Mouse (Mus musculus) embryonic facial prominence, embryonic 13.5 days (tissue): Measurements from ENCODE around the gene Pknox2. TPM values are rescaled to one million over a fixed set of nuclear protein-coding genes. Genes with fewer than 3 reads are reported as not detected.

ENCODE experiments used
- ATAC-seq: fragments of 200-750 bp; cut with Nextera tagmentation; 2 replicates; pipeline ENCODE4 v1.8.0; 2017; ENCODE audit warnings: low read depth; ENCODE audit not compliant: insufficient number of reproducible peaks, insufficient read depth, low FRiP score, low TSS enrichment
- H3K27ac ChIP-seq: fragments of 300-500 bp; sonication (generic); 2 replicates; pipeline ENCODE4 v1.5.1; 2015; ENCODE audit warnings: moderate library complexity, mild to moderate bottlenecking, inconsistent platforms
- H3K27me3 ChIP-seq: fragments of 300-500 bp; sonication (generic); 2 replicates; pipeline ENCODE4 v1.6.1; 2015; ENCODE audit warnings: mild to moderate bottlenecking, inconsistent platforms
- H3K36me3 ChIP-seq: fragments of 300-500 bp; sonication (generic); 2 replicates; pipeline ENCODE4 v1.6.1; 2015; ENCODE audit warnings: mild to moderate bottlenecking, inconsistent platforms
- H3K4me1 ChIP-seq: fragments of 300-500 bp; sonication (generic); 2 replicates; pipeline ENCODE4 v1.6.1; 2015; ENCODE audit warnings: inconsistent platforms
- H3K4me2 ChIP-seq: fragments of 300-500 bp; sonication (generic); 2 replicates; pipeline ENCODE4 v1.6.1; 2015; ENCODE audit warnings: moderate library complexity, mild to moderate bottlenecking, inconsistent platforms
- H3K4me3 ChIP-seq: fragments of 300-500 bp; sonication (generic); 2 replicates; pipeline ENCODE4 v1.5.1; 2015; ENCODE audit warnings: mild to moderate bottlenecking, inconsistent platforms
- H3K9ac ChIP-seq: fragments of 300-500 bp; sonication (generic); 2 replicates; pipeline ENCODE4 v1.6.1; 2015; ENCODE audit warnings: mild to moderate bottlenecking, inconsistent platforms
- H3K9me3 ChIP-seq: fragments of 300-500 bp; sonication (generic); 2 replicates; pipeline ENCODE4 v1.6.1; 2016; ENCODE audit warnings: inconsistent platforms
- WGBS: fragments of 180-500 bp; shearing (Covaris S2); methylation state at CpG from one replicate; pipeline ENCODE4 v1.1.7; 2015; ENCODE audit warnings: mixed read lengths; 5-methylcytosine and 5-hydroxymethylcytosine counted together
- polyA plus RNA-seq: library from polyadenylated mRNA; unstranded; fragments of >200 nt; fragmentation: Nextera tagmentation; extraction: Ambion mirVana; gene quantifications from 2 replicates; pipeline ENCODE4 v1.2.1, GENCODE M21; 2015

The Pknox2 gene
- polyA plus RNA-seq, 1 experiment from 2014 or later = 10.9 TPM

- no peaks in the 10 kb centered on the region for H3K9me3 ChIP-seq
- no peaks in the 10 kb centered on the region for H3K36me3 ChIP-seq
- no peaks in the 10 kb centered on the region for H3K27me3 ChIP-seq
- H3K4me1 ChIP-seq = peaks cover 15% of the 10 kb centered on the region
- peak overlapping the region; percentile 62 for H3K27ac ChIP-seq
- H3K4me2 ChIP-seq = no peak overlapping the region
- H3K9ac ChIP-seq = no peak overlapping the region
- no peak overlapping the region for H3K4me3 ChIP-seq
- ATAC-seq = no peak
- WGBS = 38% methylated on average over 11 of the region's 11 CpGs
Observed at GRCm38 (mm10) chr9:37101059-37101940, 45.9 kb downstream of the Pknox2 start.

DNA sequence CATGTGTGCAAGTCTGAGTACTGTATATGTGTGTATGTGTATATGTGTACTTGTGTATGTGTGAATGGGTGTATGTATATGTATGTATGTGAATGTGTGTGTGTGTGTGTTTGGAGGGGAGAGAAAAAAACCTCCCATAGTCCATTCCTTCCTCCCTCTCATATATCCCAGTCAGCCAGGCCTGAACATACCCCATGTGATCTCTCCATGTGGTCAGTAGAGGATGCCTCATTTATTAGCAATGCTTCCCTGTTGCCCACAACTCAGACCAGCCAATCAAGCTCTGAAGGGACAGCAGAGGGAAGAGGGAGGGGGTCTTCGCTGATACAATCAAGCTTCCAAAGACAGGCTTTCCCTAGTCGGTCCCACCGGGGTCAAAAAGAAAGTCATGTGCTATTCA, 47.6 kb downstream of the Pknox2 start:
- ATAC-seq = no peak
- H3K4me2 ChIP-seq = no peak overlapping the region
- WGBS = 55% methylated on average over 3 of the region's 3 CpGs
- no peak overlapping the region for H3K4me3 ChIP-seq
- H3K27ac ChIP-seq = no peak overlapping the region
- H3K9me3 ChIP-seq = no peaks in the 10 kb centered on the region
- no peak overlapping the region for H3K9ac ChIP-seq
- H3K27me3 ChIP-seq = no peaks in the 10 kb centered on the region
- H3K4me1 ChIP-seq = peaks cover 19% of the 10 kb centered on the region
- no peaks in the 10 kb centered on the region for H3K36me3 ChIP-seq

DNA sequence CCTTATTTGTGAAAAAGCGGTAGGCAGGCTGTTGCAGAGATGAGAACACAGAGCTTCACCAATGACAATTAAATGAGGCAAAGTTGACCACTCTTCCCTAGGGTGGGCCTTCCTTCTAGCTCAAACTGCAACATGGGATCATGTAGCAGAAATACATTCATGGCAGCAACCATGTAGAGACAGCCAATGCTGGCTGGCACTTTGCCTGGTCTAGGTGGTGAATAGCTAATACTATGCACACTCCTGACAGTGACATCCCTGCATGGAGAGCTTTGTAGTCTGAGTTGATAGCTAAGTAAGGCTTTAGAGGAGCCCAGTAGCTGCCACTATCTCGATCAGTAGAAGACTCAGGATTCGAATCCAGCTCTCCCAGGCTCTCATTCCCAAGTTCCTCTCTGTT, 48.6 kb downstream of the Pknox2 start:
- H3K4me1 ChIP-seq = peaks cover 29% of the 10 kb centered on the region
- no peak for ATAC-seq
- no peak overlapping the region for H3K4me3 ChIP-seq
- H3K9me3 ChIP-seq = no peaks in the 10 kb centered on the region
- no peak overlapping the region for H3K4me2 ChIP-seq
- H3K27me3 ChIP-seq = no peaks in the 10 kb centered on the region
- no peak overlapping the region for H3K9ac ChIP-seq
- no peak overlapping the region for H3K27ac ChIP-seq
- H3K36me3 ChIP-seq = no peaks in the 10 kb centered on the region
- 91% methylated on average over 3 of the region's 3 CpGs for WGBS

- H3K27ac ChIP-seq = no peak overlapping the region
- H3K4me1 ChIP-seq = peaks cover 38% of the 10 kb centered on the region
- H3K27me3 ChIP-seq = no peaks in the 10 kb centered on the region
- H3K36me3 ChIP-seq = no peaks in the 10 kb centered on the region
- ATAC-seq = no peak
- no peak overlapping the region for H3K9ac ChIP-seq
- no peaks in the 10 kb centered on the region for H3K9me3 ChIP-seq
- H3K4me3 ChIP-seq = no peak overlapping the region
- 35% methylated on average over 11 of the region's 11 CpGs for WGBS
- no peak overlapping the region for H3K4me2 ChIP-seq
Observed at GRCm38 (mm10) chr9:37094230-37094990, 52.8 kb downstream of the Pknox2 start.

GRCm38 (mm10) chr9:37093086-37093485, 54.1 kb downstream of the Pknox2 start:
- H3K4me2 ChIP-seq = no peak overlapping the region
- H3K36me3 ChIP-seq = no peaks in the 10 kb centered on the region
- peaks cover 38% of the 10 kb centered on the region for H3K4me1 ChIP-seq
- H3K27me3 ChIP-seq = no peaks in the 10 kb centered on the region
- ATAC-seq = no peak
- H3K4me3 ChIP-seq = no peak overlapping the region
- H3K9ac ChIP-seq = no peak overlapping the region
- no peak overlapping the region for H3K27ac ChIP-seq
- WGBS = 5% methylated on average over 5 of the region's 5 CpGs
- H3K9me3 ChIP-seq = no peaks in the 10 kb centered on the region

DNA sequence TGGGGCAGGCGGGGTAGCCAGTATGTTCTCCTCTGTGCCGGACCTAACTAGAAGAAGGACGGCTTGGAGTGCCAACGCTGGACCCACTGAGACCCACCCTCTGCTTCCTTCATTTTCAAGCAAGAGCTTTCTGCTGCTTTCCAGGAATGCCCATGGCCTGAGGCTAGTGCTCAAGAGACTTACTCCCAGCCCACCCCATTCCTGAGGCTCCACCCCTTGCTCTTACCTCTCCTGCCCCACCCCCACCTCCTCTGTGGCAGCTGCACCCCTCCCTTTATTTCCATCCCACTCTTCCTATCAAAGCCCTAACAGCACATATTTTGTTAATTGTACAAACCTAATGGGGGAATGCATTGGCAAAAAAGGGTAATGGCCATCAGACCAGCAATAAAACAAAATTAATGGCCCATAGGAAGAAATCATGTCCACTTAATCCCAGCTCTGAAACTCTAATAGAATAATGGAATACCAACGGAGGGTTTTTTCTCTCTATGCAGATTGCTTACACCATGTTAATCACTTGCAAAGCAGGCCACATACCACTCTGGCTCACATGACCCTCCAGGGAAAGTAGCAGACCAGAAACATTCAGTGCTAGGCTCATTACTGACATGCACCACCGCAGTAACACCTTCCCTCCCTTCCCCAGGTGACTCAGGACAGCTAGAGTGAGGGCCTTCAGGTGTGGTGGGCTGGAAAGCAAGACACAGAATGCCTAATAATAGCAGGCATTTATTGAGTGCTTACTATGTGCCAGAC, 57.1 kb downstream of the Pknox2 start:
- no peak for ATAC-seq
- H3K27ac ChIP-seq = no peak overlapping the region
- WGBS = 41% methylated on average over 6 of the region's 6 CpGs

DNA sequence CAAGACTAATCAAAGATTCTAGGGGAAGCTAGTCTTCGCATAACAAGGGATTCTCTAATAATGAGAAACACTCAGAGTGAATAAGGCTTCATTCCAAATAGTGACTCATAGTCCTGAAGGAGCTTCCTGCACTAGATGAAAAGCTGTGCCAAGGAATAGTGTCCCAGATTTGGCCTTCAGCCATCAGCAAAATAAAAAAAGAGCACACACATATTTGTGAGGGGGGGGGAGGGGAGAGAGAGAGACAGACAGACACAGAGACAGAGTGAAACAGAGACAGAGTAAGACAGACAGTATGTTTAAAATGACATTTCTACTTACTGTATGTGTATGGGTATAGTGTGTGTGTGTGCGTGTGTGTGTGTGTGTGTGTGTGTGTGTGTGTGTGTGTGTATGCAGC, 61.8 kb downstream of the Pknox2 start:
- no peaks in the 10 kb centered on the region for H3K9me3 ChIP-seq
- no peaks in the 10 kb centered on the region for H3K27me3 ChIP-seq
- H3K4me1 ChIP-seq = peaks cover 14% of the 10 kb centered on the region
- WGBS = 43% methylated on average over 2 of the region's 2 CpGs
- no peak overlapping the region for H3K9ac ChIP-seq
- H3K4me2 ChIP-seq = no peak overlapping the region
- no peak for ATAC-seq
- H3K4me3 ChIP-seq = no peak overlapping the region
- no peak overlapping the region for H3K27ac ChIP-seq
- no peaks in the 10 kb centered on the region for H3K36me3 ChIP-seq

More for the DNA sequence above, 57.1 kb downstream of the Pknox2 start:
- no peak overlapping the region for H3K4me3 ChIP-seq
- H3K36me3 ChIP-seq = no peaks in the 10 kb centered on the region
- no peak overlapping the region for H3K4me2 ChIP-seq
- H3K9ac ChIP-seq = no peak overlapping the region
- H3K27me3 ChIP-seq = no peaks in the 10 kb centered on the region
- no peaks in the 10 kb centered on the region for H3K9me3 ChIP-seq
- H3K4me1 ChIP-seq = peaks cover 43% of the 10 kb centered on the region

GRCm38 (mm10) chr9:37082246-37082645, 65.0 kb downstream of the Pknox2 start:
- H3K9me3 ChIP-seq = no peaks in the 10 kb centered on the region
- H3K36me3 ChIP-seq = no peaks in the 10 kb centered on the region
- no peak overlapping the region for H3K9ac ChIP-seq
- no peaks in the 10 kb centered on the region for H3K27me3 ChIP-seq
- no peak for ATAC-seq
- no peak overlapping the region for H3K4me2 ChIP-seq
- WGBS = 96% methylated on average over 10 of the region's 10 CpGs
- H3K4me1 ChIP-seq = peaks cover 5% of the 10 kb centered on the region; the same call in 1 of the 2 replicates
- no peak overlapping the region for H3K27ac ChIP-seq
- no peak overlapping the region for H3K4me3 ChIP-seq

- Histone ChIP-seq H3K9ac (no peak overlapping the region), H3K27ac (no peak overlapping the region), H3K27me3 (no peaks in the 10 kb centered on the region), H3K9me3 (no peaks in the 10 kb centered on the region), H3K4me2 (no peak overlapping the region), H3K36me3 (no peaks in the 10 kb centered on the region), H3K4me1 (peaks cover 13% of the 10 kb centered on the region), H3K4me3 (no peak overlapping the region)
- WGBS = 92% methylated on average over 6 of the region's 6 CpGs
- ATAC-seq = no peak
Observed at GRCm38 (mm10) chr9:37080309-37080708, 66.9 kb downstream of the Pknox2 start.

DNA sequence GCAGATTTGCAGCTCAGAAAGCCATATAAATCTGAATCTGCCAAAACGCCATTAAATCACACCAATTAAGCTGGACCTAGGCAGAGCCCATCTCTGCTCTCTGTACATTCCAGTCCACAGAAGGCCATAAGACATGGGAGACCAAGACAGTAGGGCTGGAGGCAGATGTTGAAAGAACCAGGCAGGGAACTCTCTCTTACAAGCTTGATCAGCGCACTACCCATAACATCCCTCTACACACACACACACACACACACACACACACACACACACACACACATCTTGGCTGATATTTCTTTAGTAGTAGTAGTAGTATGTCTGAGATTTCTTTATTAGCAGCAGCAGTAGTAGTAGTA, 70.2 kb downstream of the Pknox2 start:
- H3K27me3 ChIP-seq = no peaks in the 10 kb centered on the region
- ATAC-seq = no peak
- peaks cover 13% of the 10 kb centered on the region for H3K4me1 ChIP-seq
- no peak overlapping the region for H3K9ac ChIP-seq
- WGBS = 39% methylated on average over 2 of the region's 2 CpGs
- no peak overlapping the region for H3K4me3 ChIP-seq
- H3K36me3 ChIP-seq = no peaks in the 10 kb centered on the region
- H3K4me2 ChIP-seq = peak overlapping the region; percentile 39; the same call in 1 of the 2 replicates
- H3K27ac ChIP-seq = 0 out of 2 replicates have a peak overlapping the region, but pooled peaks have one; percentile 39
- H3K9me3 ChIP-seq = no peaks in the 10 kb centered on the region

- Histone ChIP-seq H3K36me3 (no peaks in the 10 kb centered on the region), H3K9me3 (no peaks in the 10 kb centered on the region), H3K4me3 (no peak overlapping the region), H3K27ac (0 out of 2 replicates have a peak overlapping the region, but pooled peaks have one; percentile 39), H3K4me2 (peak overlapping the region; percentile 39), H3K4me1 (peaks cover 13% of the 10 kb centered on the region), H3K9ac (no peak overlapping the region), H3K27me3 (no peaks in the 10 kb centered on the region)
- WGBS = 6% methylated on average over 15 of the region's 15 CpGs
- ATAC-seq = no peak
Observed at GRCm38 (mm10) chr9:37076386-37077062, 70.7 kb downstream of the Pknox2 start.
